Mouse (Mus musculus): ENCODE data around the gene Rad9b. TPM values are rescaled to one million over a fixed set of nuclear protein-coding genes. Genes with fewer than 3 reads are reported as not detected.

Rad9b gene
- polyA plus RNA-seq, 1 experiment: 4.2 TPM

- Histone ChIP-seq H3K36me3 (ENCODE audit: control insufficient read depth, insufficient read depth, low read length) (no peaks in the 10 kb centered on the region), H3K27me3 (replicated peaks; ENCODE audit: control insufficient read depth, insufficient read depth, low read length) (no peaks in the 10 kb centered on the region), H3K27ac (ENCODE audit: insufficient read depth, low read depth, low read length) (no peak overlapping the region), H3K4me1 (ENCODE audit: control insufficient read depth, insufficient read depth, low read length) (peaks cover 3% of the 10 kb centered on the region; the same call in 1 of the 2 replicates), H3K4me3 (ENCODE audit: insufficient read depth, low read depth, low read length) (no peak overlapping the region)
- DNase-seq: no peak
- no peak for TF ChIP-seq POLR2A (IDR thresholded peaks at IDR 0.05; ENCODE audit: low read depth, low read length)
- no peak for TF ChIP-seq CTCF (conservative IDR thresholded peaks at IDR 0.05; ENCODE audit: insufficient read depth, insufficient read length, low read depth, low read length)
- 58% methylated on average over 3 of the region's 3 CpGs for WGBS
These were observed 19.4 kb downstream of the Rad9b start for GRCm38 (mm10) chr5:122334682-122335081.

GRCm38 (mm10) chr5:122330269-122330668 lies 23.8 kb downstream of the Rad9b start:
- H3K36me3 ChIP-seq (ENCODE audit: control insufficient read depth, insufficient read depth, low read length): no peaks in the 10 kb centered on the region
- TF ChIP-seq CTCF (conservative IDR thresholded peaks at IDR 0.05; ENCODE audit: insufficient read depth, insufficient read length, low read depth, low read length) (no peak), POLR2A (IDR thresholded peaks at IDR 0.05; ENCODE audit: low read depth, low read length) (no peak)
- 82% methylated on average over 4 of the region's 4 CpGs for WGBS
- H3K4me1 ChIP-seq (ENCODE audit: control insufficient read depth, insufficient read depth, low read length): peaks cover 3% of the 10 kb centered on the region; the same call in 1 of the 2 replicates
- no peaks in the 10 kb centered on the region for H3K27me3 ChIP-seq (replicated peaks; ENCODE audit: control insufficient read depth, insufficient read depth, low read length)
- H3K27ac ChIP-seq (ENCODE audit: insufficient read depth, low read depth, low read length): no peak overlapping the region
- H3K4me3 ChIP-seq (ENCODE audit: insufficient read depth, low read depth, low read length): no peak overlapping the region
- DNase-seq: no peak

DNA sequence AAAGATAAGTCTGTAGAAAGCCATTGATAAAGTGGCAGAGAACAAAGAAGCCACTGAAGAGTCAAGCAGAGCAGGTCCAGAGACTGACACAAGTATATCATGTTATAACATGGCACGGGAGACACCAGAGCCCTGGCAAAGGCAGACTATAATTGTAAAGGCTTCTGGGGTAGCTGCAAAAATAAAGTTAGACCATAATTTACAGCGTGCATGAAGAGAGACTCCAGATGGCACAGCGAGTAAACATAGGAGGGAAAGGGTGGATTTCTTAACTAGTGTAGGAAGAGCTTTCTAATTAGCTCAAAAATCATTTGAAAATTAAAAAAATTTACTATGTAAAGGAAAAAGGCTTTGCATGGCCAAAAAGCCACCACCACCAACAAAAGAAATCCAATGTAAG lies 26.8 kb downstream of the Rad9b start:
- no peak for DNase-seq
- 81% methylated on average over 3 of the region's 3 CpGs for WGBS
- Histone ChIP-seq H3K4me1 (ENCODE audit: control insufficient read depth, insufficient read depth, low read length) (no peaks in the 10 kb centered on the region), H3K27me3 (replicated peaks; ENCODE audit: control insufficient read depth, insufficient read depth, low read length) (no peaks in the 10 kb centered on the region), H3K4me3 (ENCODE audit: insufficient read depth, low read depth, low read length) (no peak overlapping the region), H3K27ac (ENCODE audit: insufficient read depth, low read depth, low read length) (no peak overlapping the region), H3K36me3 (ENCODE audit: control insufficient read depth, insufficient read depth, low read length) (no peaks in the 10 kb centered on the region)
- no peak for TF ChIP-seq CTCF (conservative IDR thresholded peaks at IDR 0.05; ENCODE audit: insufficient read depth, insufficient read length, low read depth, low read length)
- no peak for TF ChIP-seq POLR2A (IDR thresholded peaks at IDR 0.05; ENCODE audit: low read depth, low read length)

- H3K36me3 ChIP-seq (ENCODE audit: control insufficient read depth, insufficient read depth, low read length): no peaks in the 10 kb centered on the region
- H3K4me1 ChIP-seq (ENCODE audit: control insufficient read depth, insufficient read depth, low read length): no peaks in the 10 kb centered on the region
- no peak overlapping the region for H3K27ac ChIP-seq (ENCODE audit: insufficient read depth, low read depth, low read length)
- DNase-seq: no peak
- no peak overlapping the region for H3K4me3 ChIP-seq (ENCODE audit: insufficient read depth, low read depth, low read length)
- no peak for TF ChIP-seq POLR2A (IDR thresholded peaks at IDR 0.05; ENCODE audit: low read depth, low read length)
- no peak for TF ChIP-seq CTCF (conservative IDR thresholded peaks at IDR 0.05; ENCODE audit: insufficient read depth, insufficient read length, low read depth, low read length)
- WGBS: 90% methylated on average over 8 of the region's 8 CpGs
- no peaks in the 10 kb centered on the region for H3K27me3 ChIP-seq (replicated peaks; ENCODE audit: control insufficient read depth, insufficient read depth, low read length)
These were observed 28.6 kb downstream of the Rad9b start for GRCm38 (mm10) chr5:122325477-122325876.

GRCm38 (mm10) chr5:122324608-122325431 lies 29.2 kb downstream of the Rad9b start:
- Histone ChIP-seq H3K27ac (ENCODE audit: insufficient read depth, low read depth, low read length) (no peak overlapping the region), H3K4me3 (ENCODE audit: insufficient read depth, low read depth, low read length) (no peak overlapping the region), H3K27me3 (replicated peaks; ENCODE audit: control insufficient read depth, insufficient read depth, low read length) (no peaks in the 10 kb centered on the region), H3K36me3 (ENCODE audit: control insufficient read depth, insufficient read depth, low read length) (no peaks in the 10 kb centered on the region), H3K4me1 (ENCODE audit: control insufficient read depth, insufficient read depth, low read length) (no peaks in the 10 kb centered on the region)
- TF ChIP-seq CTCF (conservative IDR thresholded peaks at IDR 0.05; ENCODE audit: insufficient read depth, insufficient read length, low read depth, low read length): no peak
- no peak for TF ChIP-seq POLR2A (IDR thresholded peaks at IDR 0.05; ENCODE audit: low read depth, low read length)
- WGBS: 81% methylated on average over 23 of the region's 23 CpGs
- no peak for DNase-seq

- TF ChIP-seq CTCF (conservative IDR thresholded peaks at IDR 0.05; ENCODE audit: insufficient read depth, insufficient read length, low read depth, low read length) (no peak), POLR2A (IDR thresholded peaks at IDR 0.05; ENCODE audit: low read depth, low read length) (no peak)
- no peaks in the 10 kb centered on the region for H3K27me3 ChIP-seq (replicated peaks; ENCODE audit: control insufficient read depth, insufficient read depth, low read length)
- no peak overlapping the region for H3K27ac ChIP-seq (ENCODE audit: insufficient read depth, low read depth, low read length)
- DNase-seq: no peak
- H3K36me3 ChIP-seq (ENCODE audit: control insufficient read depth, insufficient read depth, low read length): no peaks in the 10 kb centered on the region
- no peak overlapping the region for H3K4me3 ChIP-seq (ENCODE audit: insufficient read depth, low read depth, low read length)
- 75% methylated on average over 8 of the region's 8 CpGs for WGBS
- no peaks in the 10 kb centered on the region for H3K4me1 ChIP-seq (ENCODE audit: control insufficient read depth, insufficient read depth, low read length)
These were observed 30.5 kb downstream of the Rad9b start for GRCm38 (mm10) chr5:122323523-122323922.

DNA sequence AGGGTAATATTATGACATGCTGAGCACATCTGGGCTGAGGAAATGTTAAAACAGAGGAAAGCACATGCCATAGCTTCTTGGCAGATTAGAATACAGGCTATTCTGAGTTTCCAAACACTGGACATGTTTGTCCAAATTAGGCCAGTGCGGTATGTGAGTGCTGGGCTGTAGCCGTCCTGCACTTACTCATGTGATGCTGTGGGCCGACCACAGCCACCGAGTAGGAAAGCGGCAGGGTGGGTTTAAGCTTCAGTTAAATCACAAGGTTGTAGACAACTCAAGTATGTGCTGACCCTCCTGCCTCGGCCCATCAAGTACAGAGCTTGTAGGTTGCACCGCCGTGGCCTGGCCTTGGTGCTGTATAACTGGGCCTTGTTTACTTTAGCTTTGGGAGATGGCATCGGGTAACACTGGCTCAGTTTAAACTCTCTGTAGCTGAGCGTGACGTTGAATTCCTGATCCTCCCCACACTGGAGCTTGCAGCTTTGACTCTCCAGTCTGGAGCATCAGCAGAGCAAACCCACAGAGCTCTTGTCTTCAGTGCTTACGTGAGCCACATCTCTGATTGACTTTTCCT lies 33.7 kb downstream of the Rad9b start:
- WGBS: 58% methylated on average over 12 of the region's 12 CpGs
- Histone ChIP-seq H3K36me3 (ENCODE audit: control insufficient read depth, insufficient read depth, low read length) (no peaks in the 10 kb centered on the region), H3K4me3 (ENCODE audit: insufficient read depth, low read depth, low read length) (no peak overlapping the region), H3K27me3 (replicated peaks; ENCODE audit: control insufficient read depth, insufficient read depth, low read length) (no peaks in the 10 kb centered on the region), H3K27ac (ENCODE audit: insufficient read depth, low read depth, low read length) (peak overlapping the region; percentile 85), H3K4me1 (ENCODE audit: control insufficient read depth, insufficient read depth, low read length) (peaks cover 20% of the 10 kb centered on the region)
- DNase-seq: no peak
- TF ChIP-seq CTCF (conservative IDR thresholded peaks at IDR 0.05; ENCODE audit: insufficient read depth, insufficient read length, low read depth, low read length): no peak

Measured in kidney, adult 2 months (tissue).